Mouse (Mus musculus) effector memory CD4-positive, alpha-beta T cell, adult 7 months (primary cell): Measurements from ENCODE around the gene Gm43638. TPM values are rescaled to one million over a fixed set of nuclear protein-coding genes. Genes with fewer than 3 reads are reported as not detected.

Experiments used
- polyA plus RNA-seq: library from polyadenylated mRNA; unstranded; fragments of 100-300 nt; shearing (Covaris generic); gene quantifications from one replicate; pipeline ENCODE4 v1.2.1, GENCODE M21; 2017

The Gm43638 gene
- not detected for polyA plus RNA-seq

DNA sequence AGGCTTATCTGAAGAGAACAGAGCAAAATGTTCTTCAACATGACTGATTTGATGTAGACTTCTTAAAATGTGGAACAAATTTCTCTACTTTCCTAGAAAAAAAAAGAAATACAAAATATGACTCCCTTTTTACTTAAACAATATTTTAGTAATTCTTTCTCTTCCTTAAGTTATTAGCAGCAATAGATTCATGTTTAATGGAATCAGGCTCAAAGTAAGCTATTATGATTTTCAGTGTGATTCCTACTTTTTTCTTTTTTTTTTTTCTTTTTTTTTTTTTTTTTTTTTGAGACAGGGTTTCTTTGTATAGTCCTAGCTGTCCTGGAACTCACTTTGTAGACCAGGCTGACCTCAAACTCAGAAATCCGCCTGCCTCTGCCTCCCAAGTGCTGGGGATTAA, at the start of gene Gm43638:
Gene Gm43638, minus strand, starts transcription at position 101 of the 400 bp plus-strand sequence.

DNA sequence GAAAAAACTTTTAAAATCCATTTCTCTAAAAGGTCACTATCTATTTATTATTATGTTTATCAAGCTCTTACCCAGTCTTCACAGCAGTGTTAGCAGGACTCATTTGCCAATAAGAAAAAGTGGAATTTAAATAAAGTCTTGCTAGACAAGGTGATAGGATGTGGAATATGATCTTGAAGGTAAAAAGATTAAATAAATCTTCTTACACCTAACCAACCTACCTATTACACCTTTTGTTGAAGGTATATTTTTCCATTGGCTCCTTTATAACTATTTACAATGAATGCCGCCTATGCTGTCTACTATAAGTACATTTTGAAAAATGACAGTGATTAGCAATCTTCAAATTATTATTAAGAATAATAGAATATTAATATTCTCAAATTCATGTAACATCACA, 4.2 kb upstream of the Gm43638 start, which contains the start of gene Ugt2a1:
Gene Ugt2a1, minus strand, starts transcription at position 101 of the 400 bp plus-strand sequence.

DNA sequence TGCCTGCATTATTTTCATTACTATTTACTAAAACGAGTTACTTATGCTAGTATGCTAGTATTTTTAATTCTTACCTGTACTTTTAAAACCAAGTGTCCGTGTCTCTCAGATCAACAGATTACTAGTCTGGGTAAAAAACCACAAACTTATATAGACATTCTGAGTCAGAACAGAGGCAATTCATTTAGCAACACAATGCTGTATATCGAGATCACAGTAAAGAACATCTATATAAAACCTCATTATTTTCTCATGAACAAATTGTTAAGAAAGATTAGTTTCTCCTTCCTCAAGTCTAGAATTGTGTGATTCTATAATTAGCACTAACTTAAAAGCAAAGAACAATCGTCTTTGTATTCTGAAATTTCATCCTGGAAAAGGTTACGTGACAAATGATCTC, 4.4 kb downstream of the Gm43638 start, which contains the start of gene Ugt2a2:
Gene Ugt2a2, minus strand, starts transcription at position 101 of the 400 bp plus-strand sequence.

DNA sequence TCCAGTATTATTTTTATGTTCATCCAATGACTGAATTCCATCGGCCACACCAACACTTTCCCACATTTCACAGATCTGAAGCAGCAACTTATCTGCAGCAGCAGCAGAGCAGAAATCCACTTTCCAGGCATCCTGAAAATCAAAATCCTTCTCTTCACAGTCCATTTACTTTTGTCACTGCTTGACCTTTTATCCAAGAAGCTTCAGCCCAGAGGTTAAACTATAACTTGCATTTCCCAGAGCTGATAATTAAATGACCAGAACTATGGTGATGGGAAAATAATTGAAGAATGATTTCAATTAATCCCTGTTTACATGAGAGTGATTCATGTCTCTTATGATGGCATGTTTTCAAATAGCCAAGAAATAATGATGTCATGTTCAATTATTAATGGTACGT, 62.6 kb downstream of the Gm43638 start, which contains the start of gene Ugt2b38:
Gene Ugt2b38, minus strand, starts transcription at position 163 of the 400 bp plus-strand sequence.

Other genes starting within 250 kb of the Gm43638 start
- not detected for gene Ugt2b37, start 232.0 kb downstream of the Gm43638 start, polyA plus RNA-seq
- not detected for gene Ugt2a3, start 149.6 kb downstream of the Gm43638 start, polyA plus RNA-seq
- 0.24 TPM for gene Ugt2b38, start 62.6 kb downstream of the Gm43638 start, polyA plus RNA-seq
- gene Ugt2a2, start 4.5 kb downstream of the Gm43638 start, polyA plus RNA-seq, result not detected
- not detected for gene Ugt2a1, start 4.1 kb upstream of the Gm43638 start, polyA plus RNA-seq
- not detected for gene Sult1b1, start 51.4 kb upstream of the Gm43638 start, polyA plus RNA-seq
- not detected for gene Sult1d1, start 82.2 kb upstream of the Gm43638 start, polyA plus RNA-seq
- gene Sult1e1, start 104.8 kb upstream of the Gm43638 start, polyA plus RNA-seq, result not detected
- gene Csn1s1, start 179.4 kb upstream of the Gm43638 start, polyA plus RNA-seq, result 0.68 TPM
- gene Csn2, start 212.8 kb upstream of the Gm43638 start, polyA plus RNA-seq, result not detected